Mouse (Mus musculus): ENCODE data around the gene 1700001C02Rik. TPM values are rescaled to one million over a fixed set of nuclear protein-coding genes. Genes with fewer than 3 reads are reported as not detected.

1700001C02Rik gene
- polyA plus RNA-seq, 1 experiment from 2014 or later = 1.1 TPM

DNA sequence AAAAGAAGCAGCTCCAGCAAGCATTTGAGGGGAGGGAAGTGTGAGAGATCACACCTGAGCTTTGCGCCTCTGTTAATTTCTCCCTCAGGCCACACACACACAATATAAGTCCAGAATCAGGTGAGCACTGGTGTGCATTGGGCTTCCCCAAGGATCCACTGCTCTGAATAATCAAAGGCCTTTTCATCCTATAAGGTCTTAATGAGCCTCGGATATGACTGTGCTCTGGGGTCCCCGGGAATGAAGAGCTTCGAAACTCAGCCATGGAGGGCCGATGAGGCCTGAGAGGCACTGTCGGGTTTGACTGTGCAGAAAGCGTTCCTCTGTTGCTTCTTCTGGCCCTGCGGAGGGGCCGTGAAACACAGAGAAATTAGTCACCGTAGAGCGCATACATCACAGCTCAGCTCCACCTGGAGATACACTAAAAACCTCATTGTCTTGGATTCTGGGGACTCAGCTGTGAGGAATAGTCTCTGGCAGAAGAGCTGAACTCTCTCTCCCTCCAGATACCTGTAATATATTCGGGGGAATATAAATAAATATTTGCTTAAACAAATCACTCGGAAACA lies 21.4 kb upstream of the 1700001C02Rik start:
- H3K4me2 ChIP-seq (replicated peaks; ENCODE audit: low read depth, low read length) = no peak overlapping the region
- no peaks in the 10 kb centered on the region for H3K27me3 ChIP-seq (ENCODE audit: control insufficient read depth, insufficient read depth, low read length)
- 86% methylated on average over 13 of the region's 13 CpGs for WGBS
- no peaks in the 10 kb centered on the region for H3K4me1 ChIP-seq (replicated peaks; ENCODE audit: control insufficient read depth, insufficient read depth, low read length)
- H3K9me3 ChIP-seq (ENCODE audit: control insufficient read depth, low read length) = no peaks in the 10 kb centered on the region
- H3K27ac ChIP-seq (ENCODE audit: low read depth, low read length) = no peak overlapping the region
- no peaks in the 10 kb centered on the region for H3K36me3 ChIP-seq (ENCODE audit: control insufficient read depth, insufficient read depth, low read length)
- DNase-seq (ENCODE audit: low spot score) (no peak), ATAC-seq (ENCODE audit: low FRiP score) (no peak)
- no peak overlapping the region for H3K4me3 ChIP-seq (ENCODE audit: low read depth, low read length)
- H3K9ac ChIP-seq (ENCODE audit: low read depth, low read length) = no peak overlapping the region

DNA sequence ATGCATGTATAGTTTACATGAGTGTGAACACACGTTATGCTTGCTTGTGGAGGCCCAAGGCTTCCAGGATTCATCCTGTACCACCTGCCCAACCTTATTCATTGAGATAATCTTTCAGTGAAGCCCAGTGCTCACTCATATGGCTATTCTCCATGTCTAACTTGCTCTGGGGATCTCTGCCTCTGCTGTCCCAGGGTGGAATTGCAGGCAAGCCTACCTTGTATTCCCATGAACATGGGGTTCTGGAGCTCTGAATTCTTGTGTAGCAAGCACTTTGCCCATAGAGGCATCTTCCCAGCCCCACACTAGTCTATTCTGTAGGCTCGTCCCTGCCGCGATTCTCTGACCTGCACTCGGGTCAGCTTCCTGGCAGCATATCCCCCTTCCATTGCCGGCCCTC lies 9.8 kb upstream of the 1700001C02Rik start:
- no peak overlapping the region for H3K4me2 ChIP-seq (replicated peaks; ENCODE audit: low read depth, low read length)
- no peak overlapping the region for H3K4me3 ChIP-seq (ENCODE audit: low read depth, low read length)
- WGBS = 61% methylated on average over 6 of the region's 6 CpGs
- H3K9me3 ChIP-seq (ENCODE audit: control insufficient read depth, low read length) = no peaks in the 10 kb centered on the region
- no peaks in the 10 kb centered on the region for H3K27me3 ChIP-seq (ENCODE audit: control insufficient read depth, insufficient read depth, low read length)
- ATAC-seq (ENCODE audit: low FRiP score) = no peak
- H3K4me1 ChIP-seq (replicated peaks; ENCODE audit: control insufficient read depth, insufficient read depth, low read length) = no peaks in the 10 kb centered on the region
- DNase-seq (ENCODE audit: low spot score) = peak; percentile 39
- H3K27ac ChIP-seq (ENCODE audit: low read depth, low read length) = no peak overlapping the region
- H3K36me3 ChIP-seq (ENCODE audit: control insufficient read depth, insufficient read depth, low read length) = no peaks in the 10 kb centered on the region
- no peak overlapping the region for H3K9ac ChIP-seq (ENCODE audit: low read depth, low read length)

DNA sequence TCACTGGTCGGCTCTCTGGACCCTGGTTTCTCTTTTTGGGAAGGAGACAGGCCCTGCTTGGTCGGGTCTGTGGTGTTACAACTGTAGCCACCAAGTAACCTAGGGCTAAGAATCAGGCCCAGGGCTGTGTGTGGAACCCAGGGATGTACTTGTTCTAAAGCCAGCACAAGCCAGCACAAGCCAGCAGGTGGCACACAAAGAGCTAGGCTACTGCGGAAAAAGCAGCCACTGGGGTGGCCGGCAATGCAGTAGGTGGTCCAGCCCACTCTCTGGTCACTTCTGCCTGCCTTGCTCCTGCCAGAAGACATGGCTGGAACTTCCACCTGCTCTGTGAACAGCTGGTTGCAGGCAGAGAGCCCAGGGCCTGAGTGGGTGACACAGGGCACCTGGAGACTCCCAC lies 5.7 kb upstream of the 1700001C02Rik start:
- Histone ChIP-seq H3K27ac (ENCODE audit: low read depth, low read length) (no peak overlapping the region), H3K9ac (ENCODE audit: low read depth, low read length) (no peak overlapping the region), H3K4me1 (replicated peaks; ENCODE audit: control insufficient read depth, insufficient read depth, low read length) (no peaks in the 10 kb centered on the region), H3K9me3 (ENCODE audit: control insufficient read depth, low read length) (no peaks in the 10 kb centered on the region), H3K36me3 (ENCODE audit: control insufficient read depth, insufficient read depth, low read length) (no peaks in the 10 kb centered on the region), H3K27me3 (ENCODE audit: control insufficient read depth, insufficient read depth, low read length) (no peaks in the 10 kb centered on the region), H3K4me3 (ENCODE audit: low read depth, low read length) (no peak overlapping the region), H3K4me2 (replicated peaks; ENCODE audit: low read depth, low read length) (no peak overlapping the region)
- ATAC-seq (ENCODE audit: low FRiP score) (no peak), DNase-seq (ENCODE audit: low spot score) (peak; percentile 37)
- 57% methylated on average over 4 of the region's 4 CpGs for WGBS

- Histone ChIP-seq H3K27me3 (ENCODE audit: control insufficient read depth, insufficient read depth, low read length) (no peaks in the 10 kb centered on the region), H3K4me2 (replicated peaks; ENCODE audit: low read depth, low read length) (no peak within 1 kb of the TSS), H3K4me3 (ENCODE audit: low read depth, low read length) (no peak within 1 kb of the TSS), H3K9ac (ENCODE audit: low read depth, low read length) (no peak within 1 kb of the TSS), H3K36me3 (ENCODE audit: control insufficient read depth, insufficient read depth, low read length) (no peaks in the 10 kb centered on the region), H3K27ac (ENCODE audit: low read depth, low read length) (no peak within 1 kb of the TSS), H3K9me3 (ENCODE audit: control insufficient read depth, low read length) (no peaks in the 10 kb centered on the region), H3K4me1 (replicated peaks; ENCODE audit: control insufficient read depth, insufficient read depth, low read length) (0 out of 2 replicates have a peak, but pooled peaks cover 5% of the 10 kb centered on the region)
- ATAC-seq (ENCODE audit: low FRiP score) = peak; percentile 30; the same call in 1 of the 2 replicates
- 41% methylated on average over 12 of the region's 12 CpGs for WGBS
- peak; percentile 54 for DNase-seq (ENCODE audit: low spot score)
Measured at GRCm38 (mm10) chr5:30461821-30462220, 4.0 kb upstream of the 1700001C02Rik start, which contains the start of gene Otof. Gene Otof, minus strand, starts transcription at chr5:30461932.

DNA sequence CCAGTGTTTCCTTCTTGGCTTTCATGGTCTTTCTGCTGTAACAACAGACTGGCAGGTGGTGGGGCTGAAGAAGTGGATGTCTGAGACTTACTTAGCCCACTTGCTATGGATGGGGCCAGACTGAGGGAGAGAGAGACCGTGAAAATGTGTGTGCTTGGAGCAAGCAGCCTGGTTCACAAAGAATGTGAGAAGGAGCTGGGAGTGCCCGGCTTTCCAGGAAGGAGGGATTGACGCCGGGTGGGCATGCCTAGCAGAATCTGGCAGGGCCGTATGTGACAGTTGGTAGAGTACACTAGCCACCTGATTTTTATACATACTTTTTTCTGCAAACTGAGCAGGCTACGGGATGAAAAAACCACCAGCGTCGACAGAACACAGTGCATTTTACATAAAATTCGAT lies 468 bp downstream of the 1700001C02Rik start:
- 35% methylated on average over 9 of the region's 9 CpGs for whole genome bisulfite sequencing
- H3K4me3 ChIP-seq (ENCODE audit: low read depth, low read length) = peak overlapping the region; percentile 23
- H3K9me3 ChIP-seq (ENCODE audit: control insufficient read depth, low read length) = no peaks in the 10 kb centered on the region
- no peaks in the 10 kb centered on the region for H3K36me3 ChIP-seq (ENCODE audit: control insufficient read depth, insufficient read depth, low read length)
- 0 out of 2 replicates have a peak, but pooled peaks cover 5% of the 10 kb centered on the region for H3K4me1 ChIP-seq (replicated peaks; ENCODE audit: control insufficient read depth, insufficient read depth, low read length)
- 0 out of 2 replicates have a peak, but pooled peaks have one; percentile 25 for ATAC-seq (ENCODE audit: low FRiP score)
- no peak overlapping the region for H3K27ac ChIP-seq (ENCODE audit: low read depth, low read length)
- H3K4me2 ChIP-seq (replicated peaks; ENCODE audit: low read depth, low read length) = peak overlapping the region; percentile 49
- peak overlapping the region; percentile 37; the same call in 1 of the 2 replicates for H3K9ac ChIP-seq (ENCODE audit: low read depth, low read length)
- peak; percentile 29 for DNase-seq (ENCODE audit: low spot score)
- no peaks in the 10 kb centered on the region for H3K27me3 ChIP-seq (ENCODE audit: control insufficient read depth, insufficient read depth, low read length)

- H3K9ac ChIP-seq (ENCODE audit: low read depth, low read length) = no peak overlapping the region
- no peaks in the 10 kb centered on the region for H3K36me3 ChIP-seq (ENCODE audit: control insufficient read depth, insufficient read depth, low read length)
- no peaks in the 10 kb centered on the region for H3K27me3 ChIP-seq (ENCODE audit: control insufficient read depth, insufficient read depth, low read length)
- WGBS = 61% methylated on average over 6 of the region's 6 CpGs
- H3K27ac ChIP-seq (ENCODE audit: low read depth, low read length) = no peak overlapping the region
- H3K4me1 ChIP-seq (replicated peaks; ENCODE audit: control insufficient read depth, insufficient read depth, low read length) = 0 out of 2 replicates have a peak, but pooled peaks cover 5% of the 10 kb centered on the region
- DNase-seq (ENCODE audit: low spot score) (no peak), ATAC-seq (ENCODE audit: low FRiP score) (no peak)
- H3K9me3 ChIP-seq (ENCODE audit: control insufficient read depth, low read length) = no peaks in the 10 kb centered on the region
- H3K4me3 ChIP-seq (ENCODE audit: low read depth, low read length) = no peak overlapping the region
- H3K4me2 ChIP-seq (replicated peaks; ENCODE audit: low read depth, low read length) = no peak overlapping the region
Measured at GRCm38 (mm10) chr5:30470454-30470853, 4.6 kb downstream of the 1700001C02Rik start.

- H3K4me1 ChIP-seq (replicated peaks; ENCODE audit: control insufficient read depth, insufficient read depth, low read length) = no peaks in the 10 kb centered on the region
- no peaks in the 10 kb centered on the region for H3K36me3 ChIP-seq (ENCODE audit: control insufficient read depth, insufficient read depth, low read length)
- no peaks in the 10 kb centered on the region for H3K9me3 ChIP-seq (ENCODE audit: control insufficient read depth, low read length)
- no peaks in the 10 kb centered on the region for H3K27me3 ChIP-seq (ENCODE audit: control insufficient read depth, insufficient read depth, low read length)
- no peak overlapping the region for H3K4me3 ChIP-seq (ENCODE audit: low read depth, low read length)
- no peak overlapping the region for H3K9ac ChIP-seq (ENCODE audit: low read depth, low read length)
- no peak for ATAC-seq (ENCODE audit: low FRiP score)
- no peak overlapping the region for H3K4me2 ChIP-seq (replicated peaks; ENCODE audit: low read depth, low read length)
- 77% methylated on average over 5 of the region's 5 CpGs for WGBS
- no peak overlapping the region for H3K27ac ChIP-seq (ENCODE audit: low read depth, low read length)
- no peak for DNase-seq (ENCODE audit: low spot score)
Measured at GRCm38 (mm10) chr5:30472148-30472547, 6.3 kb downstream of the 1700001C02Rik start.

DNA sequence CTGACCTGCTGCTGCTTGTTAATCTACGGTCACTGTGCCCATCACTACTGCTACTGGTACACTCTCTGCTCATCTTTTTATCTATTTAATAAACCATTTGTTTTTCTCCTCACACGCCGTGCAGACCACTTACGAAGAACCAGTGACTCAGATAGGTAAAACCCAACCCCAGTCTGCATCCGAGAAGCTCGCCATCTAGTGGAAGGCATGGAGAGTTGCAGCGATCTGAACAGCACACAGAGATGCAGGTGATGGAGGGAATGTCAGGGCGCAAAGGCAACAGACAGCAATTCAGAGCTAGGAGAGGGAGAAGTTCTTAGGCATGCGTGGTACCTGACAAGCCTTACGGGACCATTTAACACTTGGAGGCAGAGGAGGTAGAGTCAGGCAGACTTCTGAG lies 10.7 kb downstream of the 1700001C02Rik start:
- no peaks in the 10 kb centered on the region for H3K9me3 ChIP-seq (ENCODE audit: control insufficient read depth, low read length)
- peak; percentile 61 for DNase-seq (ENCODE audit: low spot score)
- no peak overlapping the region for H3K27ac ChIP-seq (ENCODE audit: low read depth, low read length)
- no peak overlapping the region for H3K4me2 ChIP-seq (replicated peaks; ENCODE audit: low read depth, low read length)
- ATAC-seq (ENCODE audit: low FRiP score) = no peak
- WGBS = 43% methylated on average over 10 of the region's 10 CpGs
- H3K36me3 ChIP-seq (ENCODE audit: control insufficient read depth, insufficient read depth, low read length) = no peaks in the 10 kb centered on the region
- H3K4me3 ChIP-seq (ENCODE audit: low read depth, low read length) = no peak overlapping the region
- H3K9ac ChIP-seq (ENCODE audit: low read depth, low read length) = no peak overlapping the region
- no peaks in the 10 kb centered on the region for H3K27me3 ChIP-seq (ENCODE audit: control insufficient read depth, insufficient read depth, low read length)
- H3K4me1 ChIP-seq (replicated peaks; ENCODE audit: control insufficient read depth, insufficient read depth, low read length) = no peaks in the 10 kb centered on the region

GRCm38 (mm10) chr5:30482319-30482718 lies 16.5 kb downstream of the 1700001C02Rik start:
- DNase-seq (ENCODE audit: low spot score) (peak; percentile 86), ATAC-seq (ENCODE audit: low FRiP score) (0 out of 2 replicates have a peak, but pooled peaks have one; percentile 12)
- H3K9me3 ChIP-seq (ENCODE audit: control insufficient read depth, low read length) = no peaks in the 10 kb centered on the region
- no peaks in the 10 kb centered on the region for H3K36me3 ChIP-seq (ENCODE audit: control insufficient read depth, insufficient read depth, low read length)
- H3K4me1 ChIP-seq (replicated peaks; ENCODE audit: control insufficient read depth, insufficient read depth, low read length) = no peaks in the 10 kb centered on the region
- no peak overlapping the region for H3K27ac ChIP-seq (ENCODE audit: low read depth, low read length)
- no peak overlapping the region for H3K9ac ChIP-seq (ENCODE audit: low read depth, low read length)
- WGBS = 25% methylated on average over 4 of the region's 5 CpGs
- no peak overlapping the region for H3K4me2 ChIP-seq (replicated peaks; ENCODE audit: low read depth, low read length)
- H3K4me3 ChIP-seq (ENCODE audit: low read depth, low read length) = no peak overlapping the region
- no peaks in the 10 kb centered on the region for H3K27me3 ChIP-seq (ENCODE audit: control insufficient read depth, insufficient read depth, low read length)
